Mouse (Mus musculus): ENCODE results near the gene Cbx6. TPM values are rescaled to one million over a fixed set of nuclear protein-coding genes. Genes with fewer than 3 reads are reported as not detected.
"Not testable (repeated sequence)": the region's sequence is repeated elsewhere in the genome, so short reads cannot be mapped to it uniquely, and the experiment has no call there.

Gene Cbx6
- total RNA-seq, 1 experiment from 2014 or later = 73.0 TPM

- peak; percentile 60 for DNase-seq
Measured at GRCm38 (mm10) chr15:79830388-79830787, 4.1 kb downstream of the Cbx6 start.

GRCm38 (mm10) chr15:79829431-79829830, 5.1 kb downstream of the Cbx6 start:
- DNase-seq = no peak

- DNase-seq = no peak
Measured at GRCm38 (mm10) chr15:79828366-79829035, 6.0 kb downstream of the Cbx6 start.

- DNase-seq = no peak
Measured at GRCm38 (mm10) chr15:79827778-79828210, 6.7 kb downstream of the Cbx6 start.

GRCm38 (mm10) chr15:79827061-79827777, 7.3 kb downstream of the Cbx6 start:
- DNase-seq = no peak

- no peak for DNase-seq
Measured at GRCm38 (mm10) chr15:79826221-79826935, 8.1 kb downstream of the Cbx6 start.

GRCm38 (mm10) chr15:79825146-79825825, 9.2 kb downstream of the Cbx6 start:
- DNase-seq = no peak

- no peak for DNase-seq
Measured at GRCm38 (mm10) chr15:79823588-79824280, 10.8 kb downstream of the Cbx6 start.

GRCm38 (mm10) chr15:79822265-79823199, 12.0 kb downstream of the Cbx6 start:
- DNase-seq = no peak

GRCm38 (mm10) chr15:79818325-79818724, 16.2 kb downstream of the Cbx6 start:
- DNase-seq = no peak

GRCm38 (mm10) chr15:79813666-79814258, 20.7 kb downstream of the Cbx6 start:
- peak; percentile 36 for DNase-seq

- DNase-seq = not testable (repeated sequence)
Measured at GRCm38 (mm10) chr15:79812840-79813239, 21.6 kb downstream of the Cbx6 start.

- DNase-seq = no peak
Measured at GRCm38 (mm10) chr15:79810997-79811396, 23.5 kb downstream of the Cbx6 start.

- DNase-seq = no peak
Measured at GRCm38 (mm10) chr15:79810061-79810460, 24.4 kb downstream of the Cbx6 start.

- DNase-seq = no peak
Measured at GRCm38 (mm10) chr15:79808658-79809057, 25.8 kb downstream of the Cbx6 start.

- DNase-seq = no peak
Measured at GRCm38 (mm10) chr15:79808114-79808513, 26.4 kb downstream of the Cbx6 start.

- no peak for DNase-seq
Measured at GRCm38 (mm10) chr15:79807050-79807449, 27.4 kb downstream of the Cbx6 start.

- DNase-seq = no peak
Measured at GRCm38 (mm10) chr15:79805246-79805645, 29.2 kb downstream of the Cbx6 start.

- peak; percentile 67 for DNase-seq
Measured at GRCm38 (mm10) chr15:79804352-79805071, 30.0 kb downstream of the Cbx6 start, which contains the start of gene Nptxr. Gene Nptxr (minus strand): TSS chr15:79804766.

Data from adrenal gland, postnatal 25 days (tissue).